Mouse (Mus musculus): ENCODE data around the gene Ptprt.

The Ptprt gene

DNA sequence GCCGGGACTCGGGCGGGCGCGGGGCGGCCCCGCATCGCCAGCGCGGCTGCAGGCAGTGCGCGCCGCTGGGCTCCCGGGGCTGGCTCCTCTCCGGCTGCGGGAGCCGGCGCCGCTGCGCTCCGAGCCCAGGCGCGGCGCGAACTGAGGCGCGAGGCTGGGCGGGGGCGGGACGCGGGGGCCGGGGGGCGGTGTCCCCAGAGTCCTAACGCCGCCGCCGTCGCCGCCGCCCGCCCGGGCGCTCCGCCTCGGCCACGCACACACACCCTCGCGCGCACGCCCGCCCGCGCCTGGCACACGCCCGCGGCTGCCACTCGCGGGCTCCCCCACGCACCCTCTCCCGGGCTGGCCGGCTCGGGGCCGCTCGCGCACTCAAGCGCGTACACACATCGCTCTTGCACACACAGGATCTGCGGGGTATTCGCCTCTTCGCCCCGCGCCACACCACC lies at the start of gene Ptprt:
TSS of gene Ptprt (minus strand) at position 207 of the 446 bp plus-strand sequence.
- no peak for DNase-seq (ENCODE audit: low spot score in 2 of 2)

DNA sequence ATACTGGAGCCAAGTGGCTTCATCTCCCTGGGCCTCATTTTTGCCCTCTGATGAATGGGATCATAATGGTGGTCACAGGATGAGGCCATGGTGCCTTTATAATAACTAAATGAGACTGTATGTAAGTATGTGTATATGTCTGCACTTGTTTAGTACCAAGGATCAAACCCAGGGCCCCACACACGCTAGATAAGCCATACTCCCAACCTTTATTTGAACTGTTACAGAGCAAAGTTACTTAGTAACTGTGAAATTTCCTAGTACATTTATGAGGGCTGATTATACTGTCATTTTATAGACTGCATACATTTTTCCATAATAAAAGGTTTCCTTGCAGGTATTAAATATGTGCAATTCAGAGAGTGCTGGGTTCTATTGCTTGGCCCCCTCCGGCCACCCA lies 49.5 kb upstream of the Ptprt start:
- no peak for DNase-seq (ENCODE audit: low spot score in 2 of 2)

DNA sequence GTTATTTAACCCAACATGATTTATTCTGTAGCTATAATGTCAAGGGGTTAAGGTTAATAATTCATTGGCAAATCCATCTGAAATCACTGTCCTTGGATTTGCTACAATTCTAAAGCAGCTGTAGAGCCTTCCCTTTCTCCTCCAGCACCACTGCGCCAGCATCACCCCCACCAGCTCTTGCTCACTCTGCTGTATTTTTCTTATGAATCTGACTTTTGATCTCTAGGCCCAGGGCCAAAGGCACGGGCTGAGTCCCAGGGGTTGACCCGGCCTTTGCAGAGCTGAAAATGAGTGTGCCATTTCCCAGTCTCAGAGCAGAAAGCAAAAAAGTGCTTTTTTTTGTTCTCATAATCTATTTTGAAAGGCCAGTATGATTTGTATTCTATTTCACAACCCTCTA lies 38.7 kb upstream of the Ptprt start:
- no peak for DNase-seq (ENCODE audit: low spot score in 2 of 2)

DNA sequence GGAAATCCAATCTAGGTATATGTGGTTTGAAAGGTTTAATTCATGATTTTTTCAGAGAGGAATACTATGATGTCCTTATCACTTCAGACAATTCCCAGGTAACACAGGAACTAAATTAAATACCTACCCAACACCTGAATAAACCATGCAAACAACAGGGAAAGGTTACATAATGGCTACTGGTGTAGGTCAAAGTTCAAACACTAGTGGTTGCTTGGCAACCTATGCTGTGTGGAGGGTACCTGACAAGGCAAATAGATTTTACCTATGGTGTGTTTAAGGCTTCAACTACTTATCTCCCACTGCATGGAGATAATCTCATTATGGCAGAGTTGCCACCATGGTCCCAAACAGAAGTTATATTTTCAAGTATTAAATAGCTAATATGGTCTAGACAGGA lies 38.1 kb upstream of the Ptprt start:
- no peak for DNase-seq (ENCODE audit: low spot score in 2 of 2)

DNA sequence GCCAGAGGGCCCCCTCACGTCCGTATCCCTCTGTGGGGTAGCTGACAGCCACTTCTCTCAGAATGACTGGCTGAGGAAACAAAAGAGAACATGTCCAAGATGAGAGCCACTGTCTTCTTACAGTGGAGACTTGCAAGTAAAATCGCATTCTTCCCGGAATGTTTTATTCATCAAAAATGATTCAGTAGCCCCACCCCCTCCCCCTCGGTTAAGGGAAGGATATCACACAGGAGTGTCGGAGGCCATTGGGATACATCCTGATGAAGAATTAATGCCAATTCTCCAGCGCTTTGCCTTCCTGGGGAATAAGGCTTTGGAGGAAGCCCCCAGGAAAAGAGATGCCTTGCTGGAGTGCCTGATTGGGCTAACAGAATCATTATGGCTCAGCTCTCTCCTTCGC lies 37.1 kb upstream of the Ptprt start:
- DNase-seq (ENCODE audit: low spot score in 2 of 2) = no peak

DNA sequence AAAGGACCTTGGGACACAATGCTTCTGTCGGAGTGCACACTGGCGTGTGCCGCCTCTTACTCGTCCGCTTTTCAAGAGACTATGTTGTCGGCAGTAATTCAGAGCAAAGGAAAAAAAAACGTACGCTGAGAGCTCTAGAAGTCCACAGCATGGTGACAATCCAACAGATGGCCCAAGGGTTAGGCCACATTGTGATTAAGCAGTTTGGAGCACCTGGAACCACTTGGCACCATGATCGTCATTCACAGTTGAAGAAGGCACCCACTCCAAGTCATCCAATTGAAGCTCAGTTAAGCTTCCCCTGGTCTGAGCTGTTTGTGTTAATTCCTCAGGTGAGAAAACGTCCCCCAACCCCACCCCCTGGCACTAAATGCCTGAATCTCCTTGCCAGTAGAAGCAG lies 36.2 kb upstream of the Ptprt start:
- no peak for DNase-seq (ENCODE audit: low spot score in 2 of 2)

DNA sequence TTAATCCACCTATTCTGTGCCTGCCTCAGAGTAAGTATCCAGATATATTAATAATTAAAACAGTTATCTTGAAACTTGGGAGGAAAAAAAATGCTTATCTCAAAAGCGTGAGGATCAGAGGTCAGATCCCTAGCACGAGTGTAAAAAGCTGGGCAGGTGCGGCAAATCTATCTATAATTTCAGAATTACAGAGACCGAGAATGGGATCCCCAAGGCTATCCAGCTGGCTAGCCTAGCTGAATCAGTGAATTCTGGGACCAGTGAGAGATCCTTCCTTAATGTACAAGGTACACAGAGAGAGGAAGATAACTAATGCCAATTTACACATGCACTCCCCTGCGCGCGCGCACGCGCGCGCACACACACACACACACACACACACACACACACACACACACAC lies 31.2 kb upstream of the Ptprt start:
- DNase-seq (ENCODE audit: low spot score in 2 of 2) = no peak

- no peak for DNase-seq (ENCODE audit: low spot score in 2 of 2)
These were observed 21.7 kb upstream of the Ptprt start for GRCm38 (mm10) chr2:162682674-162683073.

- DNase-seq (ENCODE audit: low spot score in 2 of 2) = no peak
These were observed 1.6 kb upstream of the Ptprt start for GRCm38 (mm10) chr2:162662431-162662970.

GRCm38 (mm10) chr2:162661733-162662132 lies 786 bp upstream of the Ptprt start:
- no peak for DNase-seq (ENCODE audit: low spot score in 2 of 2)

GRCm38 (mm10) chr2:162660231-162660940 lies 561 bp downstream of the Ptprt start:
- no peak for DNase-seq (ENCODE audit: low spot score in 2 of 2)

- peak in 1 of 2 experiments; percentile 47 for DNase-seq (ENCODE audit: low spot score in 2 of 2)
These were observed 1.9 kb downstream of the Ptprt start for GRCm38 (mm10) chr2:162658997-162659396.

GRCm38 (mm10) chr2:162657541-162657940 lies 3.4 kb downstream of the Ptprt start:
- DNase-seq (ENCODE audit: low spot score in 2 of 2) = no peak

- DNase-seq (ENCODE audit: low spot score in 2 of 2) = no peak
These were observed 6.5 kb downstream of the Ptprt start for GRCm38 (mm10) chr2:162654416-162654815.

- no peak for DNase-seq (ENCODE audit: low spot score in 2 of 2)
These were observed 22.3 kb downstream of the Ptprt start for GRCm38 (mm10) chr2:162638676-162639075.

GRCm38 (mm10) chr2:162637537-162637936 lies 23.4 kb downstream of the Ptprt start:
- DNase-seq (ENCODE audit: low spot score in 2 of 2) = no peak

- DNase-seq (ENCODE audit: low spot score in 2 of 2) = no peak
These were observed 24.4 kb downstream of the Ptprt start for GRCm38 (mm10) chr2:162636387-162637009.

DNA sequence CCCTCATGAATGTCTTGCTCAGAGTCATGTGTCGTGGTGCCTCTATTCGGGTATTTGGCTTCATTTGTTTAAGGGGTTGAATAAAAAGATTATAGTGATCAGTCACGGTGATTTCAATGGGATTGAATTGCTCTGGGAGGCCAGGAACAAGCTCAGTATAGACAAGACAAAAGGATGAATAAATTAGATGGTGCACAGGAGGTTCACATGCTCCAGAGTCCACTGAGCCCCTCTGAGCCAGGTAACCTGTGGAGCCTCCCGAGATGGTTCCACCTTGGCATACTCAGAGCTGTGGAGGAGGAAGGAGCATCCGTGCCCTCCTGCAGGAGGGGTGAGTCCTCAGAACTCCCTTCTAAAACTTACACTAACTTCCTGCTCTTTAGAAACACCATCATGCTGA lies 26.0 kb downstream of the Ptprt start:
- DNase-seq (ENCODE audit: low spot score in 2 of 2) = no peak

DNA sequence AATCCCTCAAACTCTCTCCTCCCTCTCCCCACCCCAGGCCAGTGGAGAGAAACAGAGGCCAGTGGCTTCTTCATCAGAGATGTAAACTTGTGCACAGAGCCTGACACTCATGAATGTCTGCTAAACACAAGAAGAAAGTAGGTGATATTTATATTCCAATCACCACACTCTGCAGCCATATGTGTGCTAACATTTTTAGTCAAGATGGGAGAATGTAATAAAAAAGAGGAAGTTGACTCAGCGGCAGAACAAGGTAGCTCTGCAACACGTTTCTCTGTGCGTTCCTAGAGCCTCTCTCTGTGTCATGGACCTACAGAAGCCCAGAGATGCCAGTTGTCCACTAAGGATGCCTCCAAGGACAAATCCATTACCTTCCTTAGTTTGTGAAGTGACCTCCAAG lies 34.9 kb downstream of the Ptprt start:
- DNase-seq (ENCODE audit: low spot score in 2 of 2) = no peak

DNA sequence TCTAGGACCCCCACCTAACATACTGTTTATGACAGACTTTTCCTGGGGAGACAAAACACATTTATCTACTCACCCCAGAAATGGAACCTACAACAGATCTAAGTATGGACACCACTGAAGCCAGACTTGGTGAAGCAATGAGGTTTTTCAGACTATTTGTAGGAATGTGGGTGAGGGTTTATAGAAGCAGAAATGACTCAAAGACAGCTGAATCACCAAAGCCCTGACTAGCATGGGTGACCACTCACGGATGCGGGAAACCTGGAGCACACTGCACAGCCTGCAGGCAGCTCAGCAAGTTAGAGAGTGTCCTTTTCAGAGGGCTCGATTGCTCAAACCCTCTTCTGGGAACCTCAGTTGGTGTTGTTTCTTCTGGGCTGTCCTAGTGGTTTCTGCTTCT lies 36.2 kb downstream of the Ptprt start:
- DNase-seq (ENCODE audit: low spot score in 2 of 2) = no peak

DNA sequence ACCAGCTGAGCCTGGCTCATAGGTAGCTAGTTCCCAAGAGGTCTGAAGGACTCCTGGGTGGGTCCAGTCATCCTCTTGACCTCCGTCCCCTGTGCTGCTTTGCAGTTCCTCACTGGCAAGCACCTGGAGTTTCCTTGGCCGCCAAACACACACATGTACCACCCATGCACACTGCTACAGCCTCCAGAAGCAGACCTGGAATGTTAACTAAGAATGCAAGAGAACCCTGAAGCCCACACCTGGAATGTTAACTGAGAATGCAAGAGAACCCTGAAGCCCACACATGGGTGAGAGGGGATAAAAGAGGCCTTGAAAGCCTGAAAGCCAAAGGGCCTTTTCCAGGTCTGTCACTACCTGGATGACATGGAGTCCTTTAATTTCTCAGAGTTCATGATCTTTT lies 46.7 kb downstream of the Ptprt start:
- DNase-seq (ENCODE audit: low spot score in 2 of 2) = no peak

DNA sequence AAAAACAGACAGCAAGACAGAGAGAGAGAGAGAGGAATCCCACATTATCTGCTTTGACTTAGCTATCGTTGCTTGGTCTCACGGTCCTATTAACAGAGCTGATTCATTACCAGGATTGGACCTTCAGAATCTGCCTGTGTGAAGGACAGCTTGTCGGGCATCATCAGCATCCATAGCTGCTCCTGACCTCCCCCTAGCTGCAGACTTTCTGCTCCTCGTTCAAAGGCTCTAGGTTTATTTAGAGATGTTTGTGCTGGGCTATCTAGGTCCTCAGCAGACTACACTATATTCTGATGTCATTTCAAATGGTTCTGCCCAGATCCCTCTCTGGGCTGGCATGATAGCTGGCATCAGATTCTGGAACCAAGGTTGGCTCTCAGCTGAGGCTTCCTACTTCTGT lies 47.5 kb downstream of the Ptprt start:
- no peak for DNase-seq (ENCODE audit: low spot score in 2 of 2)

DNA sequence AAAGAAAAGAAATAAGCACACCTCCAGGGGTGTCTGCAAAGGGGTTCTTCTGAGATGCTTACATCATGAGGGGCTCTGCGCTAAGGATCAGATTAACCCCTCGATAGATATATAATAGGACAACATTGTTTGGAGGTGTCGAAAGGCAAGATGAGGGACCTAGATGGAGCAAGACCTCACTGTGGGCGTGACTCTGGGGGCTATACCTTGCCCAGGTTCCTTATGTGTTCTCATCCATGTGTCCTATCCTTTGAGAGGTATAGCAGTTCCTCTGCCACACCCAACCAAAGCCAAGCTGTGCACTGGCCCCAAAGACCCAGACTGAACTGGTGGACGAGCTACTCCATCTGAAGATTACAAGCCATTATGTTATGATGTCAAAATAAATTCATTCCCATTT lies 58.2 kb downstream of the Ptprt start:
- DNase-seq (ENCODE audit: low spot score in 2 of 2) = no peak

Data from thymus, postnatal 10 days (tissue).